Mouse (Mus musculus): Measurements from ENCODE around the gene Ptprg. TPM values are rescaled to one million over a fixed set of nuclear protein-coding genes. Genes with fewer than 3 reads are reported as not detected.

Ptprg gene
- polyA plus RNA-seq, 1 experiment from 2014 or later: 47.9 TPM

GRCm38 (mm10) chr14:12004061-12004460 is 450.7 kb downstream of the Ptprg start:
- no peak for ATAC-seq (ENCODE audit: insufficient number of reproducible peaks, insufficient read depth, low FRiP score, low TSS enrichment)
- no peaks in the 10 kb centered on the region for H3K27me3 ChIP-seq
- H3K4me1 ChIP-seq: no peaks in the 10 kb centered on the region
- no peaks in the 10 kb centered on the region for H3K9me3 ChIP-seq
- no peaks in the 10 kb centered on the region for H3K36me3 ChIP-seq
- no peak overlapping the region for H3K4me3 ChIP-seq
- no peak overlapping the region for H3K27ac ChIP-seq
- no peak overlapping the region for H3K4me2 ChIP-seq (replicated peaks)
- WGBS: 90% methylated on average over 4 of the region's 4 CpGs
- H3K9ac ChIP-seq: no peak overlapping the region

DNA sequence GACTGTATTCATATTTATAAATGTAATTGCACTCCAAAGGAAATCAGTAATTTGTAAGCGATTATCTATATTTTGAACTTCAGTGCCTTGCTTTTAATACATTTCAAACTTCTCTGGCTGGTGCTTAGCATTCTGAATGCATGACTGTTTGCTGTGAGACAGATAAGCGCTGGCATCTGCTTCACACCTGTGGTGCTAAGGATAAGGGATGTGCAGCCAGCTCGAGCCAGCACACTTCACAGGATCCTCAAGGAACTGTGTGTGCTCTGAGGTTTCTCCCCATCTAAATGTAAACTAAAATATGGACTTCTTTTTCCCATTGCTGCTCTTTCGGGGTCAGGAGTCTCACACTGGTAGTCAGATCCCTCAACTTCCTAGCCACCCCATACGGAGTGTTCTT is 458.4 kb downstream of the Ptprg start:
- Histone ChIP-seq H3K4me3 (no peak overlapping the region), H3K27ac (no peak overlapping the region), H3K4me2 (replicated peaks) (no peak overlapping the region), H3K4me1 (no peaks in the 10 kb centered on the region), H3K9ac (no peak overlapping the region), H3K27me3 (no peaks in the 10 kb centered on the region), H3K36me3 (no peaks in the 10 kb centered on the region), H3K9me3 (no peaks in the 10 kb centered on the region)
- WGBS: 78% methylated on average over 5 of the region's 5 CpGs
- no peak for ATAC-seq (ENCODE audit: insufficient number of reproducible peaks, insufficient read depth, low FRiP score, low TSS enrichment)

DNA sequence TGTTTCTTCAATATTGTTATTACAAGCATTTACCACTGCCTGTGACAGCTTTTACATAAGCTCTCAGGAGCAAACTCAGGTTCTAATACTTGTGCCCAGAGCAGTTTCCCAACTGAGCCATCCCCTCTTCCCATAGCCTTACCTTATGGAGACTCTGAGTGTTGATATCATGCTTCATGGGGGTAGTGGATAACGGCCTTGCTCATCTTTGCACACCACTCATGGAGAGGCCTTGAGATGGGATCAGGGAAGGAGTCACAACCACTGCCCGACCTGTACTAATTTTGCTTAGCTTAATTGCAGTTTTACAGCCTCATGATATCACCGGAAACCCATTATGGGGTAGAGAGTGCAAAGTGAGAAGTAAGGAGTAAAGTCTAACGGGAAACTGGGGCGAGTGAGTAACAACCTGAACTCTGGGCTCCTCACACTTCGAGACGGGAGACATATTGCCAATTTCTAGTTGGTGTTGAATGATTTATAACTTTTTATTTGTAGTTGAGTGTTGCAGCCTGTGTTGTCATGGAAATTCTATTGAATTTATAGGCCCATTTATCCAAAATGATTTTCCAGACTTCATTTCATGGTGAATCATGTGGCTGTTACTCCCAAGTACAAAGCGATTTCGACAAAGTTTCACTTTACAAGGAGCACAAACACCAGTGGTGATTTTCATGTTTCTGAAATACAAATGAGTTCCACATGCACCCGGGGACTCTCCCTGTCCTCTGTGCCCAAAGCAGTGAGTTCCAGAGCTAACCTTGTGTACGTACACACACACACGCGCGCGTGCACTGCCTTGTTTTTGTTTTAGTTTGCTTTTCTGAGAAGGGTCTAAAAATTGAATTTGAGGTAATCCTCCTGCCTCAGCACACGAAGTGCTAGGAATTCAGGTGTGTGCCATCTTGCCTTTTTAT is 472.7 kb downstream of the Ptprg start:
- Histone ChIP-seq H3K9ac (no peak overlapping the region), H3K36me3 (no peaks in the 10 kb centered on the region), H3K9me3 (peaks cover 6% of the 10 kb centered on the region; the same call in 1 of the 2 replicates), H3K27me3 (no peaks in the 10 kb centered on the region), H3K4me2 (replicated peaks) (no peak overlapping the region), H3K4me3 (no peak overlapping the region), H3K27ac (no peak overlapping the region), H3K4me1 (no peaks in the 10 kb centered on the region)
- WGBS: 77% methylated on average over 16 of the region's 16 CpGs
- no peak for ATAC-seq (ENCODE audit: insufficient number of reproducible peaks, insufficient read depth, low FRiP score, low TSS enrichment)

GRCm38 (mm10) chr14:12027247-12027646 is 473.9 kb downstream of the Ptprg start:
- no peak overlapping the region for H3K4me2 ChIP-seq (replicated peaks)
- H3K9me3 ChIP-seq: peaks cover 6% of the 10 kb centered on the region; the same call in 1 of the 2 replicates
- no peak overlapping the region for H3K27ac ChIP-seq
- H3K27me3 ChIP-seq: no peaks in the 10 kb centered on the region
- WGBS: 70% methylated on average over 8 of the region's 8 CpGs
- no peak for ATAC-seq (ENCODE audit: insufficient number of reproducible peaks, insufficient read depth, low FRiP score, low TSS enrichment)
- H3K4me1 ChIP-seq: no peaks in the 10 kb centered on the region
- no peak overlapping the region for H3K9ac ChIP-seq
- no peak overlapping the region for H3K4me3 ChIP-seq
- no peaks in the 10 kb centered on the region for H3K36me3 ChIP-seq

- H3K4me1 ChIP-seq: no peaks in the 10 kb centered on the region
- H3K9me3 ChIP-seq: peaks cover 6% of the 10 kb centered on the region; the same call in 1 of the 2 replicates
- 70% methylated on average over 2 of the region's 2 CpGs for WGBS
- H3K36me3 ChIP-seq: no peaks in the 10 kb centered on the region
- H3K4me2 ChIP-seq (replicated peaks): no peak overlapping the region
- no peak overlapping the region for H3K4me3 ChIP-seq
- H3K27ac ChIP-seq: no peak overlapping the region
- H3K27me3 ChIP-seq: no peaks in the 10 kb centered on the region
- no peak overlapping the region for H3K9ac ChIP-seq
- ATAC-seq (ENCODE audit: insufficient number of reproducible peaks, insufficient read depth, low FRiP score, low TSS enrichment): no peak
These were observed 476.6 kb downstream of the Ptprg start for GRCm38 (mm10) chr14:12029926-12030325.

- H3K27me3 ChIP-seq: no peaks in the 10 kb centered on the region
- no peak overlapping the region for H3K9ac ChIP-seq
- no peak overlapping the region for H3K4me3 ChIP-seq
- WGBS: 78% methylated on average over 11 of the region's 11 CpGs
- H3K9me3 ChIP-seq: no peaks in the 10 kb centered on the region
- H3K4me2 ChIP-seq (replicated peaks): no peak overlapping the region
- ATAC-seq (ENCODE audit: insufficient number of reproducible peaks, insufficient read depth, low FRiP score, low TSS enrichment): no peak
- no peaks in the 10 kb centered on the region for H3K4me1 ChIP-seq
- no peaks in the 10 kb centered on the region for H3K36me3 ChIP-seq
- no peak overlapping the region for H3K27ac ChIP-seq
These were observed 483.4 kb downstream of the Ptprg start for GRCm38 (mm10) chr14:12036530-12037283.

DNA sequence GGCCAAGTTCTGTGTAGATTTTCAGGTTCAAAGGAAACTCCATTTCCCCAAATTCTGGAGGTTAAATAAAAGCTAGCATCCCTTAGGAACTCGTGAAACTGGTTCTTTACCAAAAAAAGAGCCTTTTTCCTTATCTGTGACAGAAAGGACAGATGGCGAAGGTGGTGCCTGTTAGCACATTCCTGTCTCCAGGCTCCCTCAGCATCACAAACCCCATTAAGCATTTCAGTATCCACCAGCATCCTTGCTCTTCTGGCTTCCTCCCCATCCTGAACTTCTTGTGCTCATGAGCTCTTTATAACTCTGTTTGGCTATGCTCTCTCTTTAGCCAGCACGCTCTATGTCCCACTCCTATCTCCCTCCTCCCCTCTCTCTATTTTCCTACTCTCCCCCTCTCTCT is 486.4 kb downstream of the Ptprg start:
- H3K27me3 ChIP-seq: no peaks in the 10 kb centered on the region
- H3K36me3 ChIP-seq: no peaks in the 10 kb centered on the region
- no peak overlapping the region for H3K4me3 ChIP-seq
- WGBS: 85% methylated on average over 3 of the region's 3 CpGs
- no peak overlapping the region for H3K9ac ChIP-seq
- no peak overlapping the region for H3K4me2 ChIP-seq (replicated peaks)
- H3K27ac ChIP-seq: no peak overlapping the region
- no peaks in the 10 kb centered on the region for H3K4me1 ChIP-seq
- H3K9me3 ChIP-seq: no peaks in the 10 kb centered on the region
- ATAC-seq (ENCODE audit: insufficient number of reproducible peaks, insufficient read depth, low FRiP score, low TSS enrichment): no peak

- Histone ChIP-seq H3K4me1 (no peaks in the 10 kb centered on the region), H3K36me3 (no peaks in the 10 kb centered on the region), H3K9ac (no peak overlapping the region), H3K27ac (no peak overlapping the region), H3K9me3 (no peaks in the 10 kb centered on the region), H3K4me2 (replicated peaks) (no peak overlapping the region), H3K27me3 (no peaks in the 10 kb centered on the region), H3K4me3 (no peak overlapping the region)
- ATAC-seq (ENCODE audit: insufficient number of reproducible peaks, insufficient read depth, low FRiP score, low TSS enrichment): no peak
- 93% methylated on average over 6 of the region's 6 CpGs for WGBS
These were observed 488.2 kb downstream of the Ptprg start for GRCm38 (mm10) chr14:12041566-12041965.

DNA sequence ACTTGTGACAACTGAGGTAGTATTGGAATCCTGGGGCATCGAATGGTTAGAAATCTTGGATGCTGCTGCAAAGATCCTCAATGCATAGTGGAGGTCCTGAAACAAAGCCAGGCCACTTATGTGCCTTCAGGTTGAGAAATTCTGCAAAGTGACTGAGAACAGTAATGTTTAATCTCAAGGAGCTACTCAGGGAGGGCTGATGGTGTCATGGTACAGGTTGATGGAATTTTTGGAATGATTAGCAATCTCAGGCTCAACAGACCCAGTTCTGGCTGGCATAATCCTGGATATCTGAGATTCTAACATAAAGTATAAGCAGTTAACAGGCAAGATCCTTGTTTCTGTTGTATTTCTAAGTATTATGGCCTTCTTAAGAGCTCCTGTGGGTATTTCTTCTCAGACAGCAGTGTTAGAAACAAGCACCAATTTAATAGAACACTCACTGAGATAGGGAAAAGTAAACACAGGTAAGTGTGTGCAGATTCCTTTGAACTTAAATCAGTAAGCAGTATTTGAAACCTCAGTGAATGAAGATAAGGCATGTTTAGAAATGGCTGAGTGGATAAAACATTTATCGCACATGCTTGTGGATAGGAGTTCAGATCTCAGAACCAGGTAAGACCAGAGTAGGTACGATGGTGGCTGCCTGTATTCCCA is 493.0 kb downstream of the Ptprg start:
- Histone ChIP-seq H3K27me3 (no peaks in the 10 kb centered on the region), H3K4me1 (no peaks in the 10 kb centered on the region), H3K36me3 (no peaks in the 10 kb centered on the region), H3K4me3 (no peak overlapping the region), H3K9ac (no peak overlapping the region), H3K27ac (no peak overlapping the region), H3K9me3 (no peaks in the 10 kb centered on the region), H3K4me2 (replicated peaks) (no peak overlapping the region)
- WGBS: 93% methylated on average over 3 of the region's 3 CpGs
- no peak for ATAC-seq (ENCODE audit: insufficient number of reproducible peaks, insufficient read depth, low FRiP score, low TSS enrichment)

- Histone ChIP-seq H3K9ac (no peak overlapping the region), H3K4me3 (no peak overlapping the region), H3K27me3 (no peaks in the 10 kb centered on the region), H3K36me3 (no peaks in the 10 kb centered on the region), H3K9me3 (no peaks in the 10 kb centered on the region), H3K27ac (no peak overlapping the region), H3K4me2 (replicated peaks) (no peak overlapping the region), H3K4me1 (no peaks in the 10 kb centered on the region)
- WGBS: 94% methylated on average over 4 of the region's 4 CpGs
- no peak for ATAC-seq (ENCODE audit: insufficient number of reproducible peaks, insufficient read depth, low FRiP score, low TSS enrichment)
These were observed 494.3 kb downstream of the Ptprg start for GRCm38 (mm10) chr14:12047637-12048036.

- no peak for ATAC-seq (ENCODE audit: insufficient number of reproducible peaks, insufficient read depth, low FRiP score, low TSS enrichment)
- Histone ChIP-seq H3K4me2 (replicated peaks) (no peak overlapping the region), H3K27ac (no peak overlapping the region), H3K4me1 (no peaks in the 10 kb centered on the region), H3K27me3 (no peaks in the 10 kb centered on the region), H3K9ac (no peak overlapping the region), H3K4me3 (no peak overlapping the region), H3K9me3 (no peaks in the 10 kb centered on the region), H3K36me3 (no peaks in the 10 kb centered on the region)
- 51% methylated on average over 5 of the region's 5 CpGs for WGBS
These were observed 503.7 kb downstream of the Ptprg start for GRCm38 (mm10) chr14:12056912-12057524.
